Mouse (Mus musculus) naive thymus-derived CD4-positive, alpha-beta T cell, adult 5 months (primary cell): Measurements from ENCODE around the gene Palm3. TPM values are rescaled to one million over a fixed set of nuclear protein-coding genes. Genes with fewer than 3 reads are reported as not detected.

Source experiments
- polyA plus RNA-seq: library from polyadenylated mRNA; unstranded; fragments of 100-300 nt; shearing (Covaris generic); gene quantifications from one replicate; pipeline ENCODE4 v1.2.1, GENCODE M21; 2017

The Palm3 gene
- 9.5 TPM for polyA plus RNA-seq

GRCm38 (mm10) chr8:84021096-84021495 lies at the start of gene Palm3:
Gene Palm3, plus strand, starts transcription at chr8:84021471.

GRCm38 (mm10) chr8:83972150-83973120 lies 48.8 kb upstream of the Palm3 start, which contains the start of gene Prkaca:
Gene Prkaca, plus strand, starts transcription at chr8:83972993.

GRCm38 (mm10) chr8:83997511-83998141 lies 23.6 kb upstream of the Palm3 start, which contains the start of gene Samd1:
Gene Samd1, plus strand, starts transcription at chr8:83997672.

GRCm38 (mm10) chr8:84001281-84002000 lies 19.8 kb upstream of the Palm3 start, which contains the start of gene 1700067K01Rik:
Gene 1700067K01Rik, plus strand, starts transcription at chr8:84001502.

GRCm38 (mm10) chr8:84011705-84012498 lies 9.4 kb upstream of the Palm3 start, which contains the start of gene 2210011C24Rik:
Gene 2210011C24Rik, minus strand, starts transcription at chr8:84012171.

GRCm38 (mm10) chr8:84042066-84042947 lies 21.0 kb downstream of the Palm3 start, which contains the start of gene Il27ra:
Gene Il27ra, minus strand, starts transcription at chr8:84042589.

GRCm38 (mm10) chr8:84044900-84045299 lies 23.6 kb downstream of the Palm3 start, which contains the start of gene Rln3:
Gene Rln3, minus strand, starts transcription at chr8:84045000.

GRCm38 (mm10) chr8:84065037-84065436 lies 43.8 kb downstream of the Palm3 start, which contains the start of gene Gm10643:
Gene Gm10643, minus strand, starts transcription at chr8:84065137.

GRCm38 (mm10) chr8:84066291-84066930 lies 45.1 kb downstream of the Palm3 start, which contains the start of gene Rfx1:
Gene Rfx1, plus strand, starts transcription at chr8:84066834.

Other genes with a start within 250 kb of the Palm3 start
- 10.1 TPM for gene Adgrl1, start 121.4 kb upstream of the Palm3 start, polyA plus RNA-seq
- 1.3 TPM for gene Gm10644, start 66.3 kb upstream of the Palm3 start, polyA plus RNA-seq
- 7.9 TPM for gene Asf1b, start 66.0 kb upstream of the Palm3 start, polyA plus RNA-seq
- gene Prkaca, start 48.5 kb upstream of the Palm3 start, polyA plus RNA-seq = 45.4 TPM
- 9.2 TPM for gene Samd1, start 23.8 kb upstream of the Palm3 start, polyA plus RNA-seq
- gene 1700067K01Rik, start 20.0 kb upstream of the Palm3 start, polyA plus RNA-seq = 0.68 TPM
- gene 2210011C24Rik, start 9.3 kb upstream of the Palm3 start, polyA plus RNA-seq = not detected
- gene Il27ra, start 21.1 kb downstream of the Palm3 start, polyA plus RNA-seq = 200 TPM
- 0.76 TPM for gene Rln3, start 23.5 kb downstream of the Palm3 start, polyA plus RNA-seq
- 1.2 TPM for gene Gm10643, start 43.7 kb downstream of the Palm3 start, polyA plus RNA-seq
- 29.8 TPM for gene Rfx1, start 45.4 kb downstream of the Palm3 start, polyA plus RNA-seq
- 28.4 TPM for gene Dcaf15, start 83.3 kb downstream of the Palm3 start, polyA plus RNA-seq
- gene Podnl1, start 104.5 kb downstream of the Palm3 start, polyA plus RNA-seq = 2.1 TPM
- gene Cc2d1a, start 126.5 kb downstream of the Palm3 start, polyA plus RNA-seq = 26.8 TPM
- 3.4 TPM for gene 4930432K21Rik, start 126.6 kb downstream of the Palm3 start, polyA plus RNA-seq
- gene Nanos3, start 163.7 kb downstream of the Palm3 start, polyA plus RNA-seq = not detected
- gene Zswim4, start 215.6 kb downstream of the Palm3 start, polyA plus RNA-seq = 41.4 TPM
- 442 TPM for gene D8Ertd738e, start 228.2 kb downstream of the Palm3 start, polyA plus RNA-seq
- gene Mri1, start 235.9 kb downstream of the Palm3 start, polyA plus RNA-seq = 146 TPM
- 23.9 TPM for gene Ccdc130, start 248.9 kb downstream of the Palm3 start, polyA plus RNA-seq